Mouse (Mus musculus): ENCODE measurements at regions not wholly inside any gene's neighbourhood (a gene's known extent, or its start where the extent isn't known, plus 50 kb on each side); places are given as distances from the start of the nearest gene placed in this dataset.

DNA sequence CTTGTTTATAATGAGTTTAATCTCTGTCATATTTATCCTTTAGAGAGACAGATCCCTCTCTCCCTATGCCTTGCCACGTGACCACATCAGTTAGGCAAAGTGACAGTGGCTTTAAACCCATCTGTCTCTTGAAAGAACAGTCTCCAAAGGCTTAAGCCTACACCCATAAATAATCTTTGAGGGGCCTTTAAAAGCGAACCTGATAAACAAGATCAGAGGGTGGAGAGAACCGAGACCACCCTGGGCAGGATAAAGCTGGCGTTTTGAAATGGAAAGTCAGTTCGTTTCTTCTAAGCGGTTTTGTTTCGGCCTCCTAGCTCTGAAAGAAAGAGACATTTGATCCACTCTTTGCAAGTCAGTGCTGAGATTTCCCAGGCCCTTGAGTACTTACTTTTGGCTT, 149.5 kb downstream of the Ackr3 start:
- TF ChIP-seq POLR2A (IDR thresholded peaks at IDR 0.05; ENCODE audit: insufficient read depth, low read depth, low read length) (no peak), CTCF (IDR thresholded peaks at IDR 0.05) (no peak), EP300 (IDR thresholded peaks at IDR 0.05; ENCODE audit: insufficient read depth, low read depth, low read length) (no peak)

Measured in heart, adult 2 months (tissue).